Mouse (Mus musculus) common myeloid progenitor, adult 5-6 weeks (primary cell): Measurements from ENCODE around the gene Zfp286. TPM values are rescaled to one million over a fixed set of nuclear protein-coding genes. Genes with fewer than 3 reads are reported as not detected.
A peak's percentile ranks its signal among the peaks of the same experiment; 100 is the strongest.

Experiments
- ATAC-seq: replicated peaks from 2 replicates; pipeline ENCODE4 v1.8.0; 2016; ENCODE audit warnings: low read depth, mild to moderate bottlenecking, moderate TSS enrichment, inconsistent platforms; ENCODE audit not compliant: poor library complexity, severe bottlenecking
- total RNA-seq: library from RNA; stranded (forward); fragments of 200-1000, 187-1606 nt; gene quantifications from 2 replicates; pipeline ENCODE4 v1.2.3, GENCODE M21; 2017

The Zfp286 gene
- total RNA-seq, result 4.2 and 5.1 TPM in 2 replicates

DNA sequence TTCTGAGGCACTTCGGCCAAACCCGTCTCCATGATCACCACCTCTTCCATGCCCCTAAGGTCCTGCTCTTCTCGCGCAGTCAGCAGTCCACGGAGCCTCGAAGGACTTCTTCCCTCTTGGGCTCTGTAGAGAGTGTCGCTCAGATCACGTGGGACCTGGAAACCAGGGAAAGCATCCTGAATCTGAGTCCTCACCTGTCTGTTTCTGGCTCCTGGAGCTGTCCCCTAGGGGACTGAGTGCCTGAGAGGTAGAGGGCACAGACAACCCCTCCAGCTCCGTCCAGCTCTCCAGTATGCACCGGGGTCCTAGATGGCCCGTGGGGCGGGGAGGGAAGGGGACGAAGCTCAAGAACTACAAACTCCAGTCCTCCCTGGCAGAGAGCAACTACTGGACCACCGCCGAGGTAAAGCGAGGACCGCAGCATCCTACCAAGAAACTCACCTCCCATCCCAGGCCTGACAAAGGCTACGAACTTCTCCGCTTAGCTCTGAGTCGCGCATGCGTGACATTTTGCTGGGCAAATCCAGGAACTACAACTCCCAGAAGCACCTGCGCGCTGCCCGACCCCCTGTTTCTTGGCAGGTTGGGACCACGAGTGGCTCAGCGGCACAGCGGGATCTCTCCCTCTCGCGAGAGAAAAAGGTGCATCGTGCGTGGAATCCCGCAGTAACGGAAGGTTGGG is at the start of gene Zfp286:
Gene Zfp286, minus strand, starts transcription at position 528 of the 682 bp plus-strand sequence.
- peak; percentile 98 for ATAC-seq

DNA sequence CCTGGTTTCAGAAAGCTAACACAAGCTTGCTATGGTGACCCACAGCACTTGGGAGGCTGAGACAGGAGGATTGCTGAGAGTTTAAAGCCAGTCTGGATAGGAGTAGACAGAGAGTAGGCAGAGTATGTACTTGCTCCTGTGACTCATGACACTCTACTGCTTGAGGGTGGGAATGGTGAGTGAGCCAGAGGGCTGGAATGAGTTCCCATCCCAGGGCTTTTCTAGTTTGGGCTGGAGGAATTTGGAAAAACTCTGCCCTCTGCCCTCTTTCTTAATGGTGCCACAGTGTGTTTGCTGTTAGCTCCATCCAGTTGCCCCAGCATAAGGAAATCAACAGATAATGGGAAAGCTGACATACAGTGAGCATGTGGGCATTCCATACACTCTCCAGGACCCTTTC is 42.6 kb upstream of the Zfp286 start:
- ATAC-seq, result no peak

DNA sequence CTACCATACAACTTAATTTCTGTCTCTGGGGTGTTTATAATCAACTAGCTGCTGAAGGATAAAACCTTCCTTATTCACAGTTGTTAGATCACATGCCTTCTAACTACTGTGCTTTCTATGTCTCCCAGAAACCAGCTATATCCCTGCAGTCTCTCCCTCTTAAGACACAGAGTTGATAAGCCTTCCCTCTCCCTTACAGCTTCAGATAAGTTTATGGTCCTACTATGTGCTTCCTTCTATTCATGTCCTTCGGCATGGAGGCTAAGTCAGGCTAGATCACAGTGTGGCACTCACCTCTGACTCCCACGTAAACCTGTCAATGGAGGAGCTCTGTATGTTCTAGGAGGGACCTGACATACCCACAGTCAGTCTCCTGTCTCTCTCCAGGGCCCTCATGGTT is 41.1 kb upstream of the Zfp286 start:
- ATAC-seq, result no peak

DNA sequence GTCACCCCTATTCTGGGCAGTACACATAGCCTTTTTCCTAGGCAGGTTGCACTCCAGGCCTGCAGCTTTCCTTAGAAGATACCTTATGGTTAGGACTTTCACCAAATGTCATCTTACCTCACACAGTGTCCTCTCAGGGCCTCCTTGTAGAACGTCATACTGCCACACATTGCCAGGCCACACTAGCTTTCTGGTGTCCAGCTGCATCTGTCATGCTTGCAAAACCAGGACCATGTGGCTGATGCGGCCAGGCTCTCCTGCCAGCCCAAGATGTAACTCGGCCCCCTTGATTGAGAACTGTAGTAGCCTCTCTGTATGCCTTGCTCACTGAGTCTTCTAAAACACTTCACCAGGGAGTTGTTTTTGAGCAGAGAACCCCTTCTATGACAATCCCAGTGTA is 38.6 kb upstream of the Zfp286 start:
- no peak for ATAC-seq

DNA sequence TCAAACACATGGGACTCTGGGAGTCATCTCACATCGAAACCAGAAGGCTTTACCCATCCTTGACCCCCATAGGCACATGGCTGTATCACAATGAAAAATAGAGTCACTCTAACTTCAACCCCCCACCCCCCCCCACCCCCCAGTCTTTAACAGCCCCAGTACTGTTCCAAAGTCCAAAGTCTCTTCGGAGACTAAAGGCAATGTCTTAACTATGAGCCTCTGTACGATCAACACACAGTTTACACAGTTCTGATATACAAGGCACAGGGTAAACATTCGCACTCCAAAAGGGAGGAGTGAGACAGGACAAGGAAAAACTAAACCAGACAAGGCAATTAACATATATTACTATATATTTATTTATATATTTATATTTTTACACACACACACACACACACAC is 37.9 kb upstream of the Zfp286 start:
- ATAC-seq, result no peak

DNA sequence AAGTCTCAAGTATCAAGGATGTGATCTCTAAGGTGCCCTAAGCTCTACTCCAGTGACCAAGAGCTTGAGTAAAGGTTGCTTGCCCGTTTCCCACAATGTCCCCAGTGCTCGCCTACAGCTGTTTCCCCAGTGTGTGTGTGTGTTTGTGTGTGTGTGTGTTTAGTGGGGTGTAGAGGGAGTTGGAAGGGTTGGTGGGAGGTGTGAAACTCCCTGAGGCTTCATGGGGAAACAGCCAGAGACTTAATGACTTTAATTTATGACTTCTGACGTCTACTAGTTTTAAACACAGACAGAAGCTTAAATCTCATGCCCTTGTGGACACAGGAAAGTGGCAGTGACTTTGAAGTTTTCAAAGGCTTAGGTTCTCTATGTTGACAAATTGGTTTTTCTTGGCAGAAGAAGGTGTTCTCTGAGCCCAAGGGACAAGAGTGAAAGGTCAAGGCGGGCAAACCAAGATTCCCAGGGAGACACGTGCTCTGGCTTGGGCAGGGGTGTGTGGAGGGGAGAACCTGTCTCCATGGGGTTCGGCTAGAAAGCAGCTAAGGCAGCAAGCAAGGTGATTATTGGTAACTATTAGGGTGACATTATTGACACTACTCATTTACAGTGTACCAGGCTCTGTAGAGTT is 37.0 kb upstream of the Zfp286 start:
- ATAC-seq, result no peak

DNA sequence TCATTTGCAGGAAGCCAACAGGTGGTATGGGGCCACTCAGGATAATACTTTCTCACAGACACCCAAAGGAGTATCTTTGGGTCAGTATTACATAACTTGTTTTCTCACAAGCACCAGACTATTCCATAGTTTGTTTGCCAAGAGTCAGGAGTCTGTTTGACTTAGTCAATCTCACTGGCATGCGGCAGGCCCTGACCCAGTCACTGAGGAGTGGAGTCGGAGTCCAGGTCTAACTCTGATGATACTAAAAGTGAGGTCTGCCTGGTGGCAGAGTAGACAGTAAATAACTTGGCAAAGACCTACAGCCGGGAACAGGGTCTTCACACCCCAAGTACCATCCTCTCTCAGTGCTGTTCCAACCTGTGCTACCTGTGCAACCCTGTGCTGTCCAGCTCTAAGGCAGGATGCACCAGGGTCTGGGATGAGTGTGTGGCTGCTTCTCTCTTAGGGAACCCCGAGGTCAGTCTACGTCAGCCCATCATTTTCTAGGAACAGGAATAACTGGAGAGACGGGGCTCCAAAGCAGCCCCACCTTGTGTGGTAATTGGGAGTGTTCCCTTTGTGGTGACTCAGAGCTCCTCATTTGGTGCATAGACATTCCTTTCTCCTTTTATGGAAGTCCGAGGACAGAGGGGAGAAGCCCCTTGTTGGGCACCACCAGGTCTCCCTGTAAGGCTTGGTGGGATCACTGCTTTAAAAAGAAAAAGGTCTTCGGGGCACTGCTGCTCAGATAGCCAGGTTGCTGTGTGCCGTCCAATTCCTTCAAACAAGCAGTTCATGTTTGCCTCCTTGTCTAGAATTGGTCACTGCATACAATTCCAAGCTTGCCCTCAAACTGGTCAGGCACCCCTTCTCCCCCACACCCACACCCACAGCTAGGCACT is 36.2 kb upstream of the Zfp286 start:
- no peak for ATAC-seq

DNA sequence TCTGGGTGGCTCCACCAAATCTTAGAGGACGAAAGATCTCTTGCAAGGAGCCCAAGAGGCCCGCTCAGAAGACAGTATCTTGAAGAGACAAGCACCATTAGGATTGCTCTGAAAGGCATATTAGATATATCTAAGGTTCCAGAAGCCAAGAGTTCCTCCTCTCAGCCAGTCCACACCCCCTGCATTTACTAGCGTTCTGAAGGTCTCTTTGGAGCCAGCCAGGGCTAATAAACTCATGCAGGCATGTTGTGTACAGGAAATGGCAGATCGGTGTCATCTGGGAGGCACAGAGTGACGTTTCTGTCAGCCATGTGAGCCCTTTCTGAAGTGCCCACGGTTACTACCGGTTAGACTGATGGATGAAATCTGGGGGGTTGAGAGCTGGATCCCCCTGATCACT is 34.9 kb upstream of the Zfp286 start:
- ATAC-seq, result no peak

DNA sequence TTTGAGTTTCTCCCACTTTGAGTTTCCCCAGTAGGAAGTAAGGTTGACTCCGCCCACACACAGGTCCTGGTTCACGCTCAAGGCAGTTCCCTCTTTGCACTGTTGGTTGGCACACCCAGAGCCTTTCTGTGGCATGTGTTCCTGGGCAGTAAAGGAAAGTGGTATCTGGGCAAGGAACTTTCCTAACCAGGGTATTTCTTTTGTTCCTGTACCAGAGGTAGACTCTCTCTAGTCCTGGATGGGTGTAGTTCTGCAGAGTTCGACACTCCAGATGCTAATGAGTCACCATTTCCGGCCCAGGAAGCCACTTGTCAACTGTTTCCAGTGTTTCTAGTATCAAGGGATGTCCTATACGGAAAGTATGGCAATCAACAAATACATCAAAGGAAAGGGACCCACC is 32.6 kb upstream of the Zfp286 start:
- peak; percentile 31 for ATAC-seq

DNA sequence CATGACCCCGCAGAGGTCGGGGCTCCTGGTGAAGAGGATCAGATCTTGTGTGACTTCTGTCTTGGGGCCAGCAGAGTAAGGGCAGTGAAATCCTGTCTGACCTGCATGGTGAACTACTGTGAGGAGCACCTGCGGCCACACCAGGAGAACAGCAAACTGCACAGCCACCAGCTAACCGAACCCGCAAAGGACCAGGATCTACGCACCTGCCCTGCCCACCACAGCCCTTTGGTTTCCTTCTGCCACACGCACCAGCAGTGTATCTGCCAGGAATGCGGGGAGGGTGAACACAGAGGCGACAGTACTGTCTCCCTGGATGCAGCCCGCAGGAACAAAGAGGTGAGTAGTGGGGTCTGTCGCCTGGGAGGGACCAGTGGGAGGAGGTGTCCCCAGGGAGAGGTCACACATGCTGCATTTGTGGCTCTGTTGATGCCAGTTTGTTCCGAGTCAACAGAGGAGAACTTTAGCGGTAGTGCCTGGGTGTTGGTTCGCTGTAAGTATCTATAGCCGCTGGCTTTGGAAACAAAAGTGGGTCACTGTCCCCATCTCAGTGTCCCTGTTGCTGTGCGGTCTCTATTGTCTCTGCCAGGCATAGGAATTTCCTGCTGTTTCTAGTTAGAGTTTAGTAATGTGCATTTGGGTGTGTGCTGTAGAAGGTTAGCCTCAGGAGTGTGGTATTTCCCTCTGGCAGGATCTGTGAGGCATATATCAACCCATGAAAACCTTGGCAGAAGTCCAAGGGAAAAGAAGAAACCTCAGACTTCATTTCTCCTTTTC is 31.6 kb upstream of the Zfp286 start:
- ATAC-seq, result peak; percentile 16

DNA sequence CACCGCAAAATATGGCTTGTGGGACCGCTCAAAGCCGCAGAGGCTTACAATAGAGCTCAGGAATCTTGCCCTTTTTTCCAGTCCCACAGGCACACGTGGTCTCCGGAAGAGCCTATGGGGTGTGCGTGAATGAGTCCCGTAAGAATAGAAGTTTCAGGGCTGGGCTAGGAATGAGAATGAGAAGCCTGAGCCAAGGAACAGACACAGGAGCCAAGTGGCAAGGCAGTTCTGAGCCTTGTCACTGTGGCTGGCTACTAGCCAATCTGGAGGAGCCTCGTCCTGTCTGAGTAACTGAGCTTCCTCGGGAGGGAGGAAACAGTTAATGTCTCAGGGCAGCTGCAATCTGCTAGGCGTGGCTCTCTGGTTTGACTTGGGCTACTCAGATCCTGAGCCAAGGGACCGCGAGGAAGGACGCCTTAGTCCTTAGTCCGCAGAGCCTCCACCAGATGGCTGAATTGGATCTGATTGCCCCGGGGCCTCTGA is 30.8 kb upstream of the Zfp286 start, which contains the start of gene Trim16:
Gene Trim16, plus strand, starts transcription at position 173 of the 483 bp plus-strand sequence.
- peak; percentile 73 for ATAC-seq

DNA sequence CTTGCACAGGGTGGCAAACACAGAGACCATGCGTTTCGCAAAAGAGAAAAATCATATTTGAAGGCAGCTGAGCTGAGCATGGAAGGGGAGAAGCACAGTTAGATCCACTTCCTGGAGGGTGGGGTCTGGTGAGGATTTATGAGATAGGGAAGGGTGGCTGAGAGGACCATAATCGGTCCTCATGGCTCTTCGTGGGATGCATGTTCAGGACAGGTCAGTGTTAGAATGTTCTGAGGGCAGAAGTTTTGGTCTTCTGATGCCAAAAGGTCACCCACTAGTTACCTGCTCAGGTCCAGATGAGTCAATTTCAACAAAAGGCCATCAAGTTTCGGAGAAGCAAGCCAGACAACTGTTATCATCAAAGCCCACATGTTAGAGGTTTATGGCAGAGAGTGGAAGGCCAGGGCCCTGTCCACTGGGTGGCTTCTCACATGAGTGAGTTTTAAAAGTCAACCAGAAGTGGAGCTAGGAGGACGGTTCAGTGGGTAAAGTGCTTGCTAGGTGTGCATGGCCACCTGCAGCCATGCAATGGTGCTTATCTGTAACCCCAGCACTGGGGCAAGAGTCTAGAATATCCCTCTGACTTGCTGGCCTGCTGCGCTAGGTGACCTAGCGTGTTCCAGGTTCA is 29.9 kb upstream of the Zfp286 start:
- ATAC-seq, result no peak

DNA sequence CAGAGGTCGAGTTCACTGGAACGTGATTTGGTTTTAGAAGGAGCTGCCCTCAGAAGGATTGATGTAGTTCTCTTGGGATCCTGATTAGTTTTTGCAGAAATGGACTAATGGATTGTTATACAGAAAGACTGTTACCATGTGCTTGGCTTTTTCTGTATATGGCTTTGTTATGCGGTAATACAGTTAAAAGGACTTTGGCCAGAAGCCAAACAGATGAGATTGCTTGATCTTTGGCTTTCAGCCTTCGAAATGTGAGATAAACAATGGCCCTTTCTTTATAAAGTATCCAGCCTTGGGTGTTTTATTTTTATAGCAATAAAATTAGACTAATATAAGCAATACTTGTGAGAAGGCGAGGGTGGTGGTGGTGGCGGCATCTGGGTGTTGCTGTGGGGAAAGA is 27.3 kb upstream of the Zfp286 start:
- no peak for ATAC-seq

DNA sequence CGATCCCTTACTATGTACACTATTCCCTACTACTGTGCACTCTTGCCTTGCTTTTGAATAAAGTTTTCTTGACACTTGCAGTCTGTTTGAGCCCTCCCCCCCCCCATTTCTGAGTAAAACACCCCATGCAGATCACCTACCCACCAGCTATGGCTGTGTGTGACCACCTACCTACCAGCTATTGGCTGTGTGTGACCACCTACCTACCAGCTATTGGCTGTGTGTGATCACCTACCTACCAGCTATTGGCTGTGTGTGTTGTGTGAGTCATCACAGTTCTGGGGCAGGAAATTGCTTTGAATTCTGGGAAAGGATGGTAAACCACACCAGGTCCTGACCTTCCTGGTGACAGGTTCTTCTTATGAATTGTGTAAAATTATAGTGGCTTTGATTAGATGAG is 26.2 kb upstream of the Zfp286 start:
- ATAC-seq, result no peak

DNA sequence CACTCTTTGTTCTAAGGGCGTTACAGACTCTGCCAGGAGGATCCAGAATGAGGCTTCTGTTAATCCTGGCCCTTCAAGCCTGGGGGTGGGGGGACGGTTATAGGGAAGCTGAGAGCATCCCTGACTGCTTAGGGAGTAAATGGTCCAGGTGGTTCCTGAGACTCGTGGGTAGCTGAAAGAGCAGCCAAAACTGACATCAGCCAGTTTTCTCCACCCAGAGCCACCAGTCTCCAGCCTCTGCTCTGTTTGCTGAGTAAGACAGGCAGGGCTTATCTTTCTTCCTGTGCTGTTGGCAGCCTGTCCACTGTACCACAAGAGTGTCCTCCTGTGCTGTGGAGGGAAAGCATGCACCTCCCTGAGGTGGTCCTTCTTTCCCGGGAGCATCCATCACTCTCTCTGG is 25.4 kb upstream of the Zfp286 start:
- peak; percentile 59 for ATAC-seq

DNA sequence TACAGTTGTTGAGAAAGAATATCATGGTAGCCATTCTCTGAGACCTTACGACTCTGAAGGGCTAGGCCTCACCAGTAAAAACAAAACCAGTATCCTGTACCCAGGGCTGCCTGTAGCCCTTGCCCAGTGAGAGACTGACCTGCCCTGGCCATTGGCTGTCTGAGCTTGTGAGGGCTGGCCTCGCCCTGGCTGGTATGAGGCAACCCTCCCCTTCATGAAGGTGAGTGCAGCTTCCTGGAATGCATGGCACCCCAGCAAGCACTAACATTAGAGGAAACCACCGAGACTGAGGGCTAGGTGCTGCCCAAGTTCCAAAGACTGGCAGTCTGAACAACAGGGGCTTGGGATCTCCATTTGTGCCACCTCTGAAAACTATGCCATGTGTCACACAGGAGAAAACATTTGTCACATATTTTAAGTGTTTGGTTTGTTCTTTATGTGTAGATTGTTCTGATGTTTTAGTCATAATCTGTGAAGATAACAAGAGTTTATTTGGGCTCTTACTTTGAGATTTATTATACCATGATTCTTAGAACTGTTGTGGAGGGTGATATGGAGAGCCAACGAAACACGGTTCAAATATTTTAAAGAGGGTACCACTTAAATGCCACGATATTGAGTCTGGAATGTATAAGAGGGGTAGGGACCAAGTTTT is 24.8 kb upstream of the Zfp286 start:
- 0 out of 2 replicates have a peak, but pooled peaks have one; percentile 1 for ATAC-seq

DNA sequence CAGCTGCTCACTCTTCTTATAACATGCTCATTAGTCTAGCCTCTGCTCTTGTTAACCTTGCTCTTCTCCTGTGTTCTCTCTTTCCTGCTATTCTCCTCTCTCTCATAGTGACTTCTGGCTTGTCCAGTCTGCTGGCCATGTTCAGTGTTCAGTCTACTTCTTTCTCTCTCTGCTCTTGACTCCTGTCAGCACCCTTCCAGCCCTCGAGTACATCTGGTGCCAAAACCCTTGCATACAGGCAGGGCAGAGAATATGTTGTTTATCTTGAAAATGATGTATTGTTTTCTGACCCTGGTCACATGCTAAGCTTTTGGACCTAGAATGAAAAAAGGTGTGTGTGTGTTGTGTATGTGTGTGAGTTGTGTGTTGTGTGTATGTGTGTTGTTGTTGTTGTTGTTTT is 24.2 kb upstream of the Zfp286 start:
- no peak for ATAC-seq

DNA sequence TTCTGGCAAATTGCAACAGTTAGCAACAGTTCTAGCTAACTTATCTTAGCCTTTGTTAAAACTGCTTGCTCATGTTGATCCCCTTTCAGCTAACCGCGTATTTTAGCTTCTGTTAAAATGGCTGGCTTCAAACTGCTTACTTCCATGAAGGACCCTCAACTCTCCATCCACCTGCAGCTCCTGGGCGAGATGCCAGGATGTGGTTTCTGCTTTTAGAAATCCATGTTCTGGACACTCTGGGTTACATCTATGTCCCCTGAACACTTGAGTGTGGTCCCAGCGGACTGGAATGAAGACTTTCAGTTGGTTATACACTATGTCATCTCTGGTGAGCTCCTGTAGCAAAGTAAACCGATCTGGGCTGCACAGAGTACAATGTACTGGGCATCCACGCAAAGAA is 23.0 kb upstream of the Zfp286 start:
- ATAC-seq, result no peak

DNA sequence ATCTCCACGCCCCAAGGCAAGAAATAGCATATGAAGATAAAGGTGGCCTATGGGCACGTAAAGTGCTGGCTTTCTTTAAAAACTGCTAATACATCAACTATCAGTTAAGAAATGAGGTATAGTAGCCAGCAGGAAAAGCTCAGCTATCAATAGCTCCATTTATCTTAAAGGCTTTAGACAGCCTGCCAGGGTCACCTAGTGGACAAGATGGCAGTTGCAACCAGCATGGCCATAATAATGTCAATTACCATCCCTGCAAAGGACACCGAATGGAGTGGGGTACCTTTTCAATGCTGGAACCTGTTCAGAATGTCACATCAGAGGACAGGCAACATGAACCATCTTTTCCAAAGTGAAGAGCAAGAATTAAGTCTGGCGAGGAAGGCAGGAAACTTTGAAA is 19.9 kb upstream of the Zfp286 start:
- peak; percentile 69 for ATAC-seq
